Mouse (Mus musculus): ENCODE data around the gene Dip2b. TPM values are rescaled to one million over a fixed set of nuclear protein-coding genes. Genes with fewer than 3 reads are reported as not detected.
A peak's percentile ranks its signal among the peaks of the same experiment; 100 is the strongest.

Dip2b gene
- polyA plus RNA-seq, 1 experiment from 2014 or later, result 5.0 TPM

DNA sequence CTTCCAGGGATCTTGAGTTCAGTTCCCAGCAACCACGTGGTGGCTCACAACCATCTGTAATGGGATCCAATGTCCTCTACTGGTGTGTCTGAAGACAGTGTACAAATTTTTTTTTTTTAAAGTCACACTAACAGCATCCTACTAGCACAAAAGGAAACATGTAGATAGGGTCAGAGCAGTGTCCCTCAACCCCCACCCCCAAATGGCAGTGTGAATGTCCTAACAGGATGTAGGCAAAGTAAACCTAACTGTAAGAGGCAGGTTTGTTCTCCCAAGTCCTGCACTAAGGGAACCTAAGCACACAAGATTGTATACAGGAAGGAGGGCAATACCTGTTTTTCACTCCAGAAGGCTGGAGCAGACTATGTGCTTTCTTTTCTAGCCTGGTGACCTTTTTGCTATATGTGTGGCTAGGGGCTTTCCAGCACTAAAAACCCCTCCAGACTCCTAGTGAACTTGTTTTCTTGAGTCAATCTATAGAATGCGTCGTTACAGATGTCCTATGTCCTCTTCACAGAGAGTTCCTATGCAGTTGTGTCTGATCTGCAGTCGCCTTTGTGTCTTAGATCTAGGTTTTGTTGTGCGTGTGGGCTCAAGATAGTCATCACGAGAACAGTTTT, 20.1 kb upstream of the Dip2b start:
- Histone ChIP-seq H3K27ac (ENCODE audit: low read depth, low read length) (no peak overlapping the region), H3K4me1 (replicated peaks; ENCODE audit: control insufficient read depth, insufficient read depth, low read length) (no peaks in the 10 kb centered on the region), H3K27me3 (replicated peaks; ENCODE audit: control insufficient read depth, insufficient read depth, low read length) (no peaks in the 10 kb centered on the region), H3K9ac (ENCODE audit: low read depth, low read length) (no peak overlapping the region), H3K4me2 (replicated peaks; ENCODE audit: low read depth) (no peak overlapping the region), H3K4me3 (ENCODE audit: low read depth, low read length) (no peak overlapping the region), H3K36me3 (ENCODE audit: control insufficient read depth, insufficient read depth) (peaks cover 8% of the 10 kb centered on the region), H3K9me3 (ENCODE audit: control insufficient read depth) (no peaks in the 10 kb centered on the region)
- no peak for ATAC-seq
- WGBS, result 80% methylated on average over 6 of the region's 6 CpGs
- no peak for TF ChIP-seq CTCF (IDR thresholded peaks at IDR 0.05; ENCODE audit: low read depth)

DNA sequence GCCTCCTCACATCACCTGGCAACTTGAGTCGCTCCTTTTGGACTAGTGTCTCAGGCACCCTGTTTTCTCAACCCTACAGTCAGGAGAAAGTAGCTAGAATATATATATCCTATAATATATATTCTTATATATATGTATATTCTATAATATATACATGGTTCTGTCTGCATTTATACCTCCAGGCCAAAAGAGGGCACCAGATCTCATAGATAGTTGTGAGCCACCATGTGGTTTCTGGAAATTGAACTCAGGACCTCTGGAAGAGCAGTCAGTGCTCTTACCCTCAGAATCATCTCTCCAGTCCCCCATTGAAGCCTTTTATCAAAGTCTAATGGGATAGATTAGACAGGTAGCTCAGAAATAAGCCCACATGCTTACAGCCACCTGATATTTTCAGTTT, 17.3 kb upstream of the Dip2b start:
- no peak overlapping the region for H3K4me2 ChIP-seq (replicated peaks; ENCODE audit: low read depth)
- H3K9ac ChIP-seq (ENCODE audit: low read depth, low read length), result no peak overlapping the region
- H3K27ac ChIP-seq (ENCODE audit: low read depth, low read length), result no peak overlapping the region
- no peak overlapping the region for H3K4me3 ChIP-seq (ENCODE audit: low read depth, low read length)
- H3K4me1 ChIP-seq (replicated peaks; ENCODE audit: control insufficient read depth, insufficient read depth, low read length), result no peaks in the 10 kb centered on the region
- ATAC-seq, result no peak
- no peaks in the 10 kb centered on the region for H3K27me3 ChIP-seq (replicated peaks; ENCODE audit: control insufficient read depth, insufficient read depth, low read length)
- 94% methylated on average over 1 of the region's 1 CpGs for WGBS
- H3K36me3 ChIP-seq (ENCODE audit: control insufficient read depth, insufficient read depth), result no peaks in the 10 kb centered on the region
- no peak for TF ChIP-seq CTCF (IDR thresholded peaks at IDR 0.05; ENCODE audit: low read depth)
- H3K9me3 ChIP-seq (ENCODE audit: control insufficient read depth), result no peaks in the 10 kb centered on the region

DNA sequence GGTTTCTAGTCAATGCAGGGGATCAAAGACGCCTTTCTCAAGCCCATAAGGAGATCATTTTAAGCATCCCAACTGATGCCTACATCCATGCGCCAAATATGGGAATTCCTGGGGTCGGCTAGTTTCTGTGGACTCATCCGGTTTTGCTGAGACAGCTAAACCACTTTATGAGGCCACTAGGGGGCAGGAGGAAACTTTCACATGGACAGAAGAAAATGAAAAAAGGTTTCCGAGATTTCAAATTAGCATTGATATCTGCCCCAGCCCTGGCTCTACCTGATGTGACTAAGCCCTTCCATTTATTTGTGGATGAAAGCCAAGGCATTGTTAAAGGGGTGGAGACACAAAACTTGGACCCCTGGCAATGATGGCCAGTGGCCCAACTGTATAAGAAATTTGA, 15.5 kb upstream of the Dip2b start:
- peak; percentile 77 for TF ChIP-seq CTCF (IDR thresholded peaks at IDR 0.05; ENCODE audit: low read depth)
- no peaks in the 10 kb centered on the region for H3K4me1 ChIP-seq (replicated peaks; ENCODE audit: control insufficient read depth, insufficient read depth, low read length)
- 19% methylated on average over 5 of the region's 5 CpGs for WGBS

DNA sequence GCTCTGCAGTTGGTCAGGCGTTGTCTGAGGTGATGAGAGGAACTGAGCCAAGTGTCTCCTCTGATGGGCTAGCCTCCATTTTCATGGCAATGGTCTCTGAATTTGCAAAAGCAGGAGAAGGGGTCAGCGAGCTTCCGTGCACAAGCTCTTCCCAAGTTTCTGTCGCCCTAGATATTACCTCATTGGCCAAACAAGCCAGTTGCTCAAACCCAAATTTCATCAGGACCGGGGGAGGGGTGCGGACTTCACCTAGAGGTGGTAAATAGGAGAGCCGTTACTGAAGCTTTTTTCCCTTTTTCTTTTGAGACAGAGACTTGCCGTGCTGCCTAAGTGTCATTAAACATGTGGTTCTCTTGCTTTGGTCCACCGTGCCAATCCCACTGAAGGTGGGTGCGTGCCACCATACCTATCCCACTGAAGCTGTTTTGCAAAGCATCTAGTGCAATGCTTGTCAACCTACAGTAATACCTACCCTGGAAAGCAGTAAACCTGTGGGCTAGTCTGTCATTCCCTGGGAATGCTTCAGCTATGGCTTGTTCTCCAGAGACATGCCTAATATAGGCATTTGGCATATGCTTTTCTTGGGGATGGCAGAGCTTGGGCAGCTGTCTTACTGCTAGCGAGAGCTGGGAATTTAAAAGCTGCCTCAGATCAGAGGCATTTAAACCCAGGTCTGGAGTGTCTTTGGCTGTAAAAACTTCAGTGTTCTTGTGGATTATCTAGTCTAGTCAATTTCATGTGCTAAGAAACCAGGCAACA, 13.2 kb upstream of the Dip2b start:
- no peak for ATAC-seq
- H3K9me3 ChIP-seq (ENCODE audit: control insufficient read depth), result no peaks in the 10 kb centered on the region
- H3K4me1 ChIP-seq (replicated peaks; ENCODE audit: control insufficient read depth, insufficient read depth, low read length), result 0 out of 2 replicates have a peak, but pooled peaks cover 2% of the 10 kb centered on the region
- H3K4me2 ChIP-seq (replicated peaks; ENCODE audit: low read depth), result no peak overlapping the region
- 76% methylated on average over 11 of the region's 11 CpGs for WGBS
- TF ChIP-seq CTCF (IDR thresholded peaks at IDR 0.05; ENCODE audit: low read depth), result no peak
- no peak overlapping the region for H3K27ac ChIP-seq (ENCODE audit: low read depth, low read length)
- H3K27me3 ChIP-seq (replicated peaks; ENCODE audit: control insufficient read depth, insufficient read depth, low read length), result no peaks in the 10 kb centered on the region
- no peaks in the 10 kb centered on the region for H3K36me3 ChIP-seq (ENCODE audit: control insufficient read depth, insufficient read depth)
- H3K4me3 ChIP-seq (ENCODE audit: low read depth, low read length), result no peak overlapping the region
- H3K9ac ChIP-seq (ENCODE audit: low read depth, low read length), result no peak overlapping the region

More for the DNA sequence above, 15.5 kb upstream of the Dip2b start:
- H3K9me3 ChIP-seq (ENCODE audit: control insufficient read depth), result no peaks in the 10 kb centered on the region
- no peak overlapping the region for H3K4me3 ChIP-seq (ENCODE audit: low read depth, low read length)
- no peak for ATAC-seq
- H3K36me3 ChIP-seq (ENCODE audit: control insufficient read depth, insufficient read depth), result no peaks in the 10 kb centered on the region
- H3K9ac ChIP-seq (ENCODE audit: low read depth, low read length), result no peak overlapping the region
- no peak overlapping the region for H3K27ac ChIP-seq (ENCODE audit: low read depth, low read length)
- H3K4me2 ChIP-seq (replicated peaks; ENCODE audit: low read depth), result 0 out of 2 replicates have a peak overlapping the region, but pooled peaks have one; percentile 21
- no peaks in the 10 kb centered on the region for H3K27me3 ChIP-seq (replicated peaks; ENCODE audit: control insufficient read depth, insufficient read depth, low read length)

DNA sequence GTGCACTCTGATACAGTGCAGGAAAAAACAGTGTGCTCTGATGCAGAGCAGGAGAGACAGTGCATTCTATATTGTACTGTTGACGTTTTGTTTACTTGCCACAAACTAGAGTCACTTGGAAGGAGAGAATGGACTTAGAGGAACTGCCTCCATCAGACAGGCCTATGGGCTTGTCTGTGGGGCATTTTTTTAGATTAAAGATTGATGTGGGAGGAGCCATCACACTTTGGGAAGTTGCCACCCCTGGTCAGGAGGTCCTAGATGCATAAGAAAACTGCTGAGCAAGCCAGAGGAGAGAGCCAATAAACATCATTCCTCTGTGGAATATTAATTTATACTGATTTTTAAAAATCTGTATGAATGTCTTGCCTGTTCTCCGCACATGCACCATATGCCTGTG, 10.3 kb upstream of the Dip2b start:
- Histone ChIP-seq H3K4me2 (replicated peaks; ENCODE audit: low read depth) (no peak overlapping the region), H3K9ac (ENCODE audit: low read depth, low read length) (no peak overlapping the region), H3K27ac (ENCODE audit: low read depth, low read length) (no peak overlapping the region), H3K4me3 (ENCODE audit: low read depth, low read length) (no peak overlapping the region), H3K27me3 (replicated peaks; ENCODE audit: control insufficient read depth, insufficient read depth, low read length) (no peaks in the 10 kb centered on the region), H3K36me3 (ENCODE audit: control insufficient read depth, insufficient read depth) (no peaks in the 10 kb centered on the region), H3K4me1 (replicated peaks; ENCODE audit: control insufficient read depth, insufficient read depth, low read length) (0 out of 2 replicates have a peak, but pooled peaks cover 2% of the 10 kb centered on the region), H3K9me3 (ENCODE audit: control insufficient read depth) (no peaks in the 10 kb centered on the region)
- ATAC-seq, result no peak
- WGBS, result 75% methylated on average over 2 of the region's 2 CpGs
- TF ChIP-seq CTCF (IDR thresholded peaks at IDR 0.05; ENCODE audit: low read depth), result no peak

DNA sequence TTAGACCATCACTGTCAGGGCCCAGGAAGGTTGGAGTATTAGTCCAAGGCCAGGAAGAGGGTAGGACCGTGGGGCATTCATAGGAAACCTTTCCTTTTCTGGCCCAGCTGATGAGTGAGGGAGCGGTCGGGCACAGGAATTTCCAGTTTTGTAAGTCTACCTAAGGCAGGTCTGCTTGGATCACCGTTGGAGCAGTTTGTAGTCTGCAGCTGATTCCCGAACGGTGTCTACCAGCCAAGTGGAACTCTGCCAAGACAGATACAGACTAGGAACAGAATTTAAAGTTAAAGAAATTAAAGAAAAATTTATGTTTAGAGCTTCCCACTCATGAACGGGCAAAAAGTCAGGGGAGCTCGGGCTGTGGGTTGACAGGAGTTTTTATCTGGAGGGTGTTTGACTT, 9.0 kb upstream of the Dip2b start:
- Histone ChIP-seq H3K9ac (ENCODE audit: low read depth, low read length) (no peak overlapping the region), H3K4me2 (replicated peaks; ENCODE audit: low read depth) (no peak overlapping the region), H3K27me3 (replicated peaks; ENCODE audit: control insufficient read depth, insufficient read depth, low read length) (no peaks in the 10 kb centered on the region), H3K9me3 (ENCODE audit: control insufficient read depth) (no peaks in the 10 kb centered on the region), H3K4me1 (replicated peaks; ENCODE audit: control insufficient read depth, insufficient read depth, low read length) (0 out of 2 replicates have a peak, but pooled peaks cover 2% of the 10 kb centered on the region), H3K27ac (ENCODE audit: low read depth, low read length) (no peak overlapping the region), H3K4me3 (ENCODE audit: low read depth, low read length) (no peak overlapping the region), H3K36me3 (ENCODE audit: control insufficient read depth, insufficient read depth) (no peaks in the 10 kb centered on the region)
- no peak for TF ChIP-seq CTCF (IDR thresholded peaks at IDR 0.05; ENCODE audit: low read depth)
- no peak for ATAC-seq
- WGBS, result 41% methylated on average over 8 of the region's 8 CpGs

Data from intestine, postnatal 0 days (tissue).